Comparison of ENCODE assay signal across 8 mouse cellular contexts in genomic region chr9:75221420-75222287, GRCm38 (mm10). TPM values are rescaled to one million over a fixed set of nuclear protein-coding genes. Genes with fewer than 3 reads are reported as not detected.
DNase-seq lines count a peak whose midpoint lies in the region; ATAC-seq lines count a peak whose summit lies in the region.

No protein-coding gene starts in this region.

- 68% methylated on average over 10 of the region's 10 CpGs for WGBS in hindbrain, embryonic 12.5 days
- 71% methylated on average over 10 of the region's 10 CpGs for WGBS in hindbrain, embryonic 11.5 days
- 73% methylated on average over 10 of the region's 10 CpGs for WGBS in forebrain, embryonic 16.5 days
- WGBS in liver, embryonic 16.5 days (ENCODE audit: insufficient replicate concordance) = 37% methylated on average over 10 of the region's 10 CpGs

- no peaks in the 10 kb centered on the region for H3K4me1 ChIP-seq in hindbrain, embryonic 12.5 days
- no peaks in the 10 kb centered on the region for H3K4me1 ChIP-seq in hindbrain, embryonic 11.5 days (replicated peaks; ENCODE audit: control insufficient read depth, insufficient read depth, low read length)
- H3K4me1 ChIP-seq in forebrain, embryonic 16.5 days (replicated peaks; ENCODE audit: control insufficient read depth, insufficient read depth, low read length) = no peaks in the 10 kb centered on the region
- no peaks in the 10 kb centered on the region for H3K4me1 ChIP-seq in liver, embryonic 16.5 days (ENCODE audit: control insufficient read depth, low read depth, low read length)

- H3K4me2 ChIP-seq in hindbrain, embryonic 12.5 days (replicated peaks) = no peak overlapping the region
- H3K4me2 ChIP-seq in hindbrain, embryonic 11.5 days (replicated peaks; ENCODE audit: low read depth, low read length) = no peak overlapping the region
- H3K4me2 ChIP-seq in forebrain, embryonic 16.5 days (ENCODE audit: low read length) = no peak overlapping the region
- H3K4me2 ChIP-seq in liver, embryonic 16.5 days (ENCODE audit: low read depth, low read length) = no peak overlapping the region

- no peaks in the 10 kb centered on the region for H3K9me3 ChIP-seq in hindbrain, embryonic 12.5 days (replicated peaks)
- no peaks in the 10 kb centered on the region for H3K9me3 ChIP-seq in hindbrain, embryonic 11.5 days (ENCODE audit: control insufficient read depth, low read length)
- H3K9me3 ChIP-seq in forebrain, embryonic 16.5 days (ENCODE audit: control insufficient read depth, low read length) = no peaks in the 10 kb centered on the region
- no peaks in the 10 kb centered on the region for H3K9me3 ChIP-seq in liver, embryonic 16.5 days (replicated peaks; ENCODE audit: control insufficient read depth, low read length)

- H3K36me3 ChIP-seq in hindbrain, embryonic 12.5 days = peaks cover 30% of the 10 kb centered on the region
- no peaks in the 10 kb centered on the region for H3K36me3 ChIP-seq in hindbrain, embryonic 11.5 days (ENCODE audit: control insufficient read depth, insufficient read depth, low read length)
- H3K36me3 ChIP-seq in forebrain, embryonic 16.5 days (ENCODE audit: control insufficient read depth, insufficient read depth) = peaks cover 11% of the 10 kb centered on the region
- H3K36me3 ChIP-seq in liver, embryonic 16.5 days (ENCODE audit: control insufficient read depth, insufficient read depth) = no peaks in the 10 kb centered on the region

- H3K27me3 ChIP-seq in hindbrain, embryonic 12.5 days = no peaks in the 10 kb centered on the region
- no peaks in the 10 kb centered on the region for H3K27me3 ChIP-seq in hindbrain, embryonic 11.5 days (ENCODE audit: control insufficient read depth, insufficient read depth, low read length)
- H3K27me3 ChIP-seq in forebrain, embryonic 16.5 days (replicated peaks; ENCODE audit: control insufficient read depth, insufficient read depth, low read length) = no peaks in the 10 kb centered on the region
- no peaks in the 10 kb centered on the region for H3K27me3 ChIP-seq in liver, embryonic 16.5 days (ENCODE audit: control insufficient read depth, insufficient read depth, low read depth, low read length)

- DNase-seq in hindbrain, embryonic 11.5 days (ENCODE audit: low spot score) = no peak
- DNase-seq in R1 (ENCODE audit: low read depth, low spot score) = peak; percentile 77
- DNase-seq in thymus, postnatal 4 days = peak; percentile 17
- DNase-seq in spleen, adult 18-20 months = no peak
- DNase-seq in cerebellum, postnatal 14 days = no peak

- H3K4me3 ChIP-seq in hindbrain, embryonic 12.5 days = no peak overlapping the region
- no peak overlapping the region for H3K4me3 ChIP-seq in hindbrain, embryonic 11.5 days (ENCODE audit: low read depth, low read length)
- H3K4me3 ChIP-seq in forebrain, embryonic 16.5 days (replicated peaks; ENCODE audit: low read length) = no peak overlapping the region
- no peak overlapping the region for H3K4me3 ChIP-seq in liver, embryonic 16.5 days (ENCODE audit: low read depth, low read length)

- H3K27ac ChIP-seq in hindbrain, embryonic 12.5 days = no peak overlapping the region
- H3K27ac ChIP-seq in hindbrain, embryonic 11.5 days (ENCODE audit: low read depth, low read length) = no peak overlapping the region
- no peak overlapping the region for H3K27ac ChIP-seq in forebrain, embryonic 16.5 days (ENCODE audit: low read length)
- H3K27ac ChIP-seq in liver, embryonic 16.5 days (ENCODE audit: low read length) = no peak overlapping the region

- no peak overlapping the region for H3K9ac ChIP-seq in hindbrain, embryonic 12.5 days
- H3K9ac ChIP-seq in hindbrain, embryonic 11.5 days (ENCODE audit: low read depth, low read length) = no peak overlapping the region
- H3K9ac ChIP-seq in forebrain, embryonic 16.5 days (replicated peaks; ENCODE audit: low read depth, low read length) = no peak overlapping the region
- H3K9ac ChIP-seq in liver, embryonic 16.5 days (ENCODE audit: low read depth, low read length) = no peak overlapping the region

- peak; percentile 32; the same call in 1 of the 2 replicates for ATAC-seq in hindbrain, embryonic 12.5 days (ENCODE audit: low FRiP score)
- ATAC-seq in hindbrain, embryonic 11.5 days (ENCODE audit: low FRiP score) = no peak
- ATAC-seq in forebrain, embryonic 16.5 days = peak; percentile 37; the same call in 1 of the 2 replicates
- peak; percentile 65 for ATAC-seq in liver, embryonic 16.5 days (ENCODE audit: low read depth)

RNA-seq across cellular contexts. Expression of gene Myo5c, which starts 10.2 kb away (rescaled TPM):
- polyA plus RNA-seq in hindbrain, embryonic 12.5 days (2016; fragmentation: Nextera tagmentation; extraction: Ambion mirVana) = 0.65 and 1.8 TPM in 2 replicates
- polyA plus RNA-seq in hindbrain, embryonic 11.5 days (2014; fragmentation: Nextera tagmentation; extraction: Ambion mirVana) = 0.34 and 0.61 TPM in 2 replicates
- polyA plus RNA-seq in forebrain, embryonic 16.5 days (2015; fragmentation: Nextera tagmentation; extraction: Ambion mirVana) = 0.31 and 0.47 TPM in 2 replicates
- 1.1 and 1.6 TPM in 2 replicates for polyA plus RNA-seq in liver, embryonic 16.5 days (2015; fragmentation: Nextera tagmentation; extraction: Ambion mirVana)

Comparison
In these comparisons a context has a peak if more than half of its experiments do, and no peak if none do; other contexts are left out.
1. DNase-seq: peak in R1 (single experiment) and thymus, postnatal 4 days (single experiment); none in hindbrain, embryonic 11.5 days (single experiment), spleen, adult 18-20 months (0 of 2) and cerebellum, postnatal 14 days (0 of 2).